Mouse (Mus musculus) C3H10T1/2 (cell line): ENCODE results near the gene Tnnt1. TPM values are rescaled to one million over a fixed set of nuclear protein-coding genes. Genes with fewer than 3 reads are reported as not detected.

ENCODE experiments used
- polyA plus RNA-seq, 2 experiments: library from polyadenylated mRNA; unstranded; fragments of >200 nt; fragmentation: generic; extraction: Trizol; gene quantifications; one replicate each; pipeline ENCODE4 v1.2.1; 2012; ENCODE audit warnings: missing spikeins in 2 of 2

Tnnt1 gene
- 1 to 10 TPM in 1 of 2 experiments, under 1 TPM in 1; 0.04 to 4.4 TPM for polyA plus RNA-seq

DNA sequence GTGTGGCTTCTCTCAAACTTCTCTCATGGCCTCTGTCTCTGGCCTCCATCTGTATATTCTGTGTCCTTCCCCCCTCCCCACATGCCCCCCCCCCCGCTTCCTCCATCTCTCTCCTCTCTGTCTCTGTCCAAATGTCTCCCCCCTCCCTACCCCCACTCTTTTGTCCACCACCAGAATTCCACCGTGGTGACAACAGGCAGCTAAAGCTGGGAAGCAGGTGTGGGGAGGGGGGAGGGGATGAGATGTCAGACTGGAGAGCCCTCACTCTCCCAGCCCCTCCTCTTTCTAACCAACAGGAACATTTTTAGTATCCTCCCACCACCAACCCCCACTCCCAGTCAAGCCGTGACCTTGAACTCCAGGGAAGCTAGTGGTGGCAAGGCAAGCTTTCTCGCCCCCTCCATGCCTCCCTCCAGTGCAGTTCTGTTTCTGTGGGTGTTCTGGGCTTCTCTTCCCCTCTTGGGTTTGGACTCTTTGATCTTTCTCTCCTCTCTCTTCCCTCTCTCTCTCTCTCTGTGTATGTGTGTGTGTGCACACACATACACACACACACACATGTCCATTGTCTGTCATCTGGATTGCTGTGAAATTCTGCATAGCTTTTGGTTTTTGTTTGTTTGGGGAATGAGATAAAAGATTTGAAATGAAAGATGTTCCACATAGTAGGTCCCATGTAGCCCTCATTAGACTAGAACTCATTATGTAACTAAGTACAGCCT is at the start of gene Tnnt1:
Gene Tnnt1, minus strand, starts transcription at position 51 of the 719 bp plus-strand sequence.

GRCm38 (mm10) chr7:4547221-4547641 is 31.0 kb upstream of the Tnnt1 start, which contains the start of gene Syt5:
TSS of gene Syt5 (minus strand) at chr7:4547541.

GRCm38 (mm10) chr7:4532005-4532729 is 16.0 kb upstream of the Tnnt1 start, which contains the start of gene Dnaaf3:
TSS of gene Dnaaf3 (minus strand) at chr7:4532453.

GRCm38 (mm10) chr7:4524212-4524922 is 8.2 kb upstream of the Tnnt1 start, which contains the start of gene Tnni3:
TSS of gene Tnni3 (minus strand) at chr7:4524229.

GRCm38 (mm10) chr7:4501558-4502397 is 14.4 kb downstream of the Tnnt1 start, which contains the start of gene Ppp1r12c:
TSS of gene Ppp1r12c (minus strand) at chr7:4501680.

GRCm38 (mm10) chr7:4460576-4461434 is 55.4 kb downstream of the Tnnt1 start, which contains the start of gene Eps8l1:
TSS of gene Eps8l1 (plus strand) at chr7:4460674.

Other genes with a start within 250 kb of the Tnnt1 start
- gene Ncr1, start 178.7 kb downstream of the Tnnt1 start, polyA plus RNA-seq = not detected
- gene Gp6, start 118.6 kb downstream of the Tnnt1 start, polyA plus RNA-seq = not detected
- gene Rdh13, start 70.7 kb downstream of the Tnnt1 start, polyA plus RNA-seq = 1 to 10 TPM; 2.8 to 7.2 TPM
- 1 to 10 TPM in 1 of 2 experiments, under 1 TPM in 1; 0.28 to 1.1 TPM for gene Eps8l1, start 55.7 kb downstream of the Tnnt1 start, polyA plus RNA-seq
- 10 to 100 TPM; 35.2 to 55.0 TPM for gene Ppp1r12c, start 14.7 kb downstream of the Tnnt1 start, polyA plus RNA-seq
- 1 to 10 TPM in 1 of 2 experiments, under 1 TPM in 1; 0.12 to 3.6 TPM for gene Tnni3, start 7.8 kb upstream of the Tnnt1 start, polyA plus RNA-seq
- 1 to 10 TPM; 2.1 to 3.7 TPM for gene Dnaaf3, start 16.1 kb upstream of the Tnnt1 start, polyA plus RNA-seq
- under 1 TPM in 1 of 2 experiments, not detected in 1; 0.04 TPM for gene Syt5, start 31.2 kb upstream of the Tnnt1 start, polyA plus RNA-seq
- gene Ptprh, start 87.7 kb upstream of the Tnnt1 start, polyA plus RNA-seq = not detected
- 1 to 10 TPM; 1.9 to 4.9 TPM for gene Tmem86b, start 115.0 kb upstream of the Tnnt1 start, polyA plus RNA-seq
- 10 to 100 TPM; 24.9 to 47.9 TPM for gene Ppp6r1, start 142.6 kb upstream of the Tnnt1 start, polyA plus RNA-seq
- gene Hspbp1, start 168.7 kb upstream of the Tnnt1 start, polyA plus RNA-seq = 100 to 1,000 TPM in 1 of 2 experiments, 10 to 100 TPM in 1; 56.4 to 125 TPM
- 10 to 100 TPM in 1 of 2 experiments, 1 to 10 TPM in 1; 3.8 to 11.2 TPM for gene Brsk1, start 174.2 kb upstream of the Tnnt1 start, polyA plus RNA-seq
- gene Tmem150b, start 208.9 kb upstream of the Tnnt1 start, polyA plus RNA-seq = under 1 TPM; 0.02 to 0.27 TPM
- gene Kmt5c, start 223.7 kb upstream of the Tnnt1 start, polyA plus RNA-seq = 10 to 100 TPM in 1 of 2 experiments, 1 to 10 TPM in 1; 6.4 to 30.2 TPM
- gene Cox6b2, start 236.7 kb upstream of the Tnnt1 start, polyA plus RNA-seq = under 1 TPM; 0.08 to 0.26 TPM